Mouse (Mus musculus) granulocyte monocyte progenitor cell, adult 5-6 weeks (primary cell): ENCODE data around the gene Col5a2. TPM values are rescaled to one million over a fixed set of nuclear protein-coding genes. Genes with fewer than 3 reads are reported as not detected.
"Not testable (repeated sequence)": the region's sequence is repeated elsewhere in the genome, so short reads cannot be mapped to it uniquely, and the experiment has no call there.

ENCODE experiments used
- ATAC-seq: replicated peaks from 2 replicates; pipeline ENCODE4 v1.8.0; 2016; ENCODE audit warnings: mild to moderate bottlenecking, moderate TSS enrichment, inconsistent platforms; ENCODE audit not compliant: poor library complexity, severe bottlenecking
- total RNA-seq, 2 experiments: library from RNA; stranded (forward) in 1 of 2; stranded (reverse) in 1 of 2; fragments of 200-712, 200-1000 nt in 1 of 2; fragments of >200 nt in 1 of 2; fragmentation: Nextera tagmentation in 1 of 2; gene quantifications; 2 replicates each; pipeline ENCODE4 v1.2.3; 2014 to 2017

Gene Col5a2
- total RNA-seq, 2 experiments from 2014 or later = not detected

- no peak for ATAC-seq
These were observed 72.6 kb downstream of the Col5a2 start for GRCm38 (mm10) chr1:45430520-45430919.

GRCm38 (mm10) chr1:45429145-45429544, 73.9 kb downstream of the Col5a2 start:
- ATAC-seq = not testable (repeated sequence)

- ATAC-seq = no peak
These were observed 79.2 kb downstream of the Col5a2 start for GRCm38 (mm10) chr1:45423915-45424314.

- ATAC-seq = no peak
These were observed 82.5 kb downstream of the Col5a2 start for GRCm38 (mm10) chr1:45420554-45420953.

GRCm38 (mm10) chr1:45419858-45420257, 83.2 kb downstream of the Col5a2 start:
- no peak for ATAC-seq

- ATAC-seq = no peak
These were observed 121.2 kb downstream of the Col5a2 start for GRCm38 (mm10) chr1:45381866-45382265.

GRCm38 (mm10) chr1:45379992-45380690, 122.9 kb downstream of the Col5a2 start:
- no peak for ATAC-seq

GRCm38 (mm10) chr1:45365427-45365826, 137.7 kb downstream of the Col5a2 start:
- no peak for ATAC-seq

- no peak for ATAC-seq
These were observed 139.8 kb downstream of the Col5a2 start for GRCm38 (mm10) chr1:45363274-45363673.

GRCm38 (mm10) chr1:45359673-45360072, 143.4 kb downstream of the Col5a2 start:
- ATAC-seq = no peak

- no peak for ATAC-seq
These were observed 143.9 kb downstream of the Col5a2 start for GRCm38 (mm10) chr1:45359147-45359546.

- ATAC-seq = no peak
These were observed 145.1 kb downstream of the Col5a2 start for GRCm38 (mm10) chr1:45358020-45358419.

GRCm38 (mm10) chr1:45355944-45356343, 147.1 kb downstream of the Col5a2 start:
- ATAC-seq = no peak

GRCm38 (mm10) chr1:45329149-45329548, 173.9 kb downstream of the Col5a2 start:
- ATAC-seq = no peak

Other genes with a start within 250 kb of the Col5a2 start
- gene Col3a1, start 191.7 kb downstream of the Col5a2 start, total RNA-seq (2014; fragmentation: Nextera tagmentation) = not detected in 2 replicates
- gene Col3a1, start 191.7 kb downstream of the Col5a2 start, total RNA-seq (2017) = not detected in 2 replicates